Mouse (Mus musculus) left cerebral cortex, postnatal 14 days (tissue): ENCODE data around the gene Snx12. TPM values are rescaled to one million over a fixed set of nuclear protein-coding genes. Genes with fewer than 3 reads are reported as not detected.
"Not testable (repeated sequence)": the region's sequence is repeated elsewhere in the genome, so short reads cannot be mapped to it uniquely, and the experiment has no call there.

Experiments
- DNase-seq, 2 experiments: peaks; one replicate each; pipeline ENCODE4 v3.0.0; 2021 to 2022; ENCODE audit warnings: low spot score in 2 of 2, mixed read lengths in 1 of 2
- intact Hi-C: fragments of 180-260 bp; cut with DNase I; formaldehyde crosslinking; loops from one replicate; pipeline ENCODE4 v1.15.1; 2025
- total RNA-seq, 2 experiments: library from RNA; stranded (reverse); gene quantifications; 2 replicates each; pipeline ENCODE4 v1.2.3; 2021

The Snx12 gene
- total RNA-seq, 2 experiments from 2014 or later: 61.7 to 73.7 TPM

DNA sequence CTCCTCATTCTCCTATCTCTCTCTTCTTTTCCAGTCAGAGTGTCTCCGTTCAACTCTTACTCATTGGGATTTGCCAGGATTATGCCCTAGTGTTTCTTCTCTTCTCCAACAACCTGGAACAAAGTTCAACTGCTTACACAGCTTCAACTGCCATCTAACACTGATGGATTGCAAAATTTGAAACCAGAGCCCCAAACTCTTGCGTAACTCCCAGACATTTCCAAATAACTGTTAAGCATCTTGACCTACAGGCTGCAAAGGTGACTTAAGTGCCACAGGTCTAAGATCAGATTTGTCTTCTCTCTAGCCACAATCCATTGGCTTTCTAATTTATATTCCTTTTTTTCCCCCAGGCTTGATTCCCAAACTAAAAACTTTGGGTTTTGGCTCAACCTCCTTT lies 64.9 kb downstream of the Snx12 start:
- DNase-seq: no peak
- intact Hi-C loops: no loop called here

DNA sequence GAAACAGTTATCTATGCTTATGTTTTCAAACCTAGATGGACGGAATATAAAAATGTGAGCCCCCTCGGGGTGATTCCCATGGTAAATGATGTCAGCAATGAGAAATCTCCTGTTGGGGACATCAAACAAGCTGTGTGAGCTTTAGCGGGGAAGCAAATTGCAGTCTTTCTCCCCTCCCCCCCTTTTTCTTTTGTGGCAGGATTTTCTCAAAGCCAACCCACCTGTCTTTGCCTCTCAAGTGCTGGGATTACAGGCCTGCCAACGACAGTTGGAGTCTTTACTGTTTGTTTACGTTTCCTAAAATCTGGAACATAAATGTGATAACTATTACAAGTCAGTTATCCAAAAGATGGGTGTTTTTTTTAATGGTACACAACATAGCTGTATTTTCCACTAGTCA lies 66.0 kb downstream of the Snx12 start:
- no peak for DNase-seq
- intact Hi-C loops: no loop called here

DNA sequence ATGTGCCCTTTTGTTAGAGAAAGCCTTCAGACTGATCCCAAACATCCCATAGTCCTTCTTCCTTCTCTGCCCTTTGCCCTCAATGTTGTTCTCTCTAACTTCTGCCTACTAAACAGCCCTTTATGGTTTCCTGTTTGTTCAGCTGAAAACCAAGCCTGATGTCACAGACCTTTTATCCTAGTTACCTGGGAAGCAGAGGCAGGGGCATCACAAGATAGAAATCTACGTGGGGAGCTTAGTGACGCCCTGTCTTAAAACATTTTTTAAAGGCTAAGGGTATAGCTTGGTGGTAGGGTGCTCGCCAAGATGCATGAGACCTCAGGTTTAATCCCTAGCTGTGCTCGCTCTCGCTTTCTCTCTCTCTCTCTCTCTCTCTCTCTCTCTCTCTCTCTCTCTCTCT lies 74.9 kb downstream of the Snx12 start:
- intact Hi-C loops: no loop called here
- no peak for DNase-seq

DNA sequence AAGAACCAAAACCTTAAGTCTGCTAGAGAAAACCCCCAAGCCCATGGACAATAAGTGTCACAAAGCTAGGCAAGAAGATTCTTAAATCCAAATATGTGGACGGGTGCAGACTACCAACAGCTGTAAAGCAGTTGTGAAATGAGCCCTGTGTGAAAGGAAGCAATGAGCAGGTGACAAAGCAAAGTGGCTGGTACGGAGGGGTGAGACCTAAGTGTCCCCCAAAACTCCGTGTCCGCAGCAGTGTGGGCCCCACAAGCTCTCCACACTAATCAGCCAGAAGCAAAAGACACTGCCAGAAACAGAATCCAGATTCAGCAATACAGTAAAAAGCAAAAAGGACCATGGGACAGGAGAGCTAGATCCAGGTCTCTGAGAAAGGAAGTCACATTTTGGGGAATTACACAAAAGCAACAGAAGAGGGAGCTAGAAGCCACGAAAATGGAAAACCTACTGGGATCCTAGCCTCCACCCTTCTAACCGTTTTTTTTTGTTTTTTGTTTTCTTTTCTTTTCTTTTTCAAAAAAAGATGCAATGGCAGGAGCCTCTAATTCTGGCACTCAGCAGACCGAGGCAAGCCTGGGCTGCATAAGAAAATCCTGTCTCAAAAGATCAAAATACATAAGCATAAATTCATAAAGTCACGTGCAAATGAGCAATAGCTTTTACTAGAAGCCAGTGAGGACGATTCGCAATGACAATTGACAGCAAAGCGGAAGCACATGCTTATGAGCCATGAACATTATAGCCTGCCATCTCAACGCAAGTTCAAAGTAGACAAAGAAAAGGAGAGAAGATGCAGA lies 90.2 kb downstream of the Snx12 start:
- intact Hi-C loops: loop anchor here (2.0 to 10.0 kb wide), 4 partner anchors 155 to 383 kb away; no protein-coding TSS in a partner anchor
- peak; percentile 27 to 48 for DNase-seq

DNA sequence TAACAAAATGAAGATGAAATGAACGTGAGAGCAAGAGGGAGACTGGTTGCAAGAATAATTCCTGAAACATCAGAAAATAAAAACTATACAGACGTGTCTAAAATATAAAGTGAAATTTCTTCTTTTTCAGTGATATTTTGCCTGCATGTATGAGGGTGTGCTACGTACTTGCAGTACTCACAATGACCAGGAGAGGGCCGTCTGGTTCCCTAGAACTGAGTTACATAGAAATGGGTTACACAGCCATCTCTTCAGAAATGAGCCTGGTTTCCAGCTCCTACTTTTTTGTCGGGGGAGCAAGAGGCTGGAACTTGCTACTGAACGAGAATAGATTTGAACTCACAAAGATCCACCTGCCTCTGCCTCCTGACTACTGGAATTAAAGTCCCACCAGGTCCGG lies 91.4 kb downstream of the Snx12 start:
- peak; percentile 77 to 78 for DNase-seq
- intact Hi-C loops: loop anchor here (5.0 to 10.0 kb wide), 3 partner anchors 156 to 384 kb away; no protein-coding TSS in a partner anchor

DNA sequence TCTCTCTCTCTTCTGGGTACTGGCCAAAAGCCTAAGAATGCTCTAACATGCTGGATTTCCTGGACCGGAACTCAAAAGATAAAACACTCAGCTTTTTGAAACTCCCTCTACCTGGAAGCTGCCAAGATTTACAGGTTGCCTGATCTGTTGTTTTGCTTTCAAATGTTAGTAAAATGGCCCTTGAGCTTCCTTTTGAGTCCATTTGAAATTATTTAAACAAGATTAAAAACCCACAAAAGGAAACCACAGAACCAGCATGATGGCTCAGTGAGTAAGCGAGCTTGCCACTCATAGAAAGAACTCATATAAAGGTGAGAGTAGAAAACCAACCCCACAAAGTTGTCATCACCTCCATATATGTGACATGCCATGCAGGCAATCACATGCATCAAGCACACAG lies 93.8 kb downstream of the Snx12 start:
- DNase-seq: no peak
- intact Hi-C loops: no loop called here

DNA sequence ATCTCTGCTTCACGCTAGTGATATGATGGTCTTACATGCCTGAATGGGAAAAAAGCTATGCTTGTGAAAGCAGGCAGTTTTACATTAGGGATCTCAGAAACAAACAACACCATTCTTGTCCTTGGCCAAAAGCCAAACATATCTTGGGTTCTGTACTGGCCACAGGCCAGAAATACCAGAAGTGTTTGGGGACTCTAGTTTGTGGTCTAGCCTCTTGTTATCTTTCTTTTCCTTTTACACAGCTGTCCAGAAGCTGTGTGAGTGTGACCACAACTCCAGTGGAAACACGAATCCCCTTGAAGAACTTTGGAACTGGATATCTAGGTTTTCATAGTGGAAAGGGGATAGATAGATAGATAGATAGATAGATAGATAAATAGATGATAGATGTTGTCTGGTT lies 95.4 kb downstream of the Snx12 start:
- no peak for DNase-seq
- intact Hi-C loops: no loop called here

DNA sequence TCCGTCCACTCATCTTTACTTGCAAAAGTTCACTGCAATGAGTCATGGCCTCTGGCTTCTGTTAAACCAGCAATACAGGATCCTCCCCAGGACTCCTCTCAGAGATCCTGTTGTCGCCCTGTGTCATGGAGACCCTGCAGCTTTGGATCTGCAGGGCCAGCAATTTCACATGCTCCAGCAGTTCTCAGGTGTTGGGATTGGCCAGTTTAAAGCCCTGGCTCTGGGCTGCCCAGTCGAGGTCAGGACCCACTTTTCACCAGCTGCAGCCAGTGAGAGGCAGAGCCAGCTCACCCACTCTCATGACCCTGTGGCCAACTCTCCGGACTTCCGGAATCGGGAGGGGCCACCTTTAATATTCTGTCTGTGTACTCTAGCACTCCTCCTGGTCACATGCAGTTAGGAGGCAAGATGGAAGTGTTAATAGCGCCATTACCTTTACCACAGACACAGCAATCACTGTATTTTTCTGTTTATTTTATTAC lies 95.8 kb downstream of the Snx12 start:
- intact Hi-C loops: no loop called here
- no peak for DNase-seq

DNA sequence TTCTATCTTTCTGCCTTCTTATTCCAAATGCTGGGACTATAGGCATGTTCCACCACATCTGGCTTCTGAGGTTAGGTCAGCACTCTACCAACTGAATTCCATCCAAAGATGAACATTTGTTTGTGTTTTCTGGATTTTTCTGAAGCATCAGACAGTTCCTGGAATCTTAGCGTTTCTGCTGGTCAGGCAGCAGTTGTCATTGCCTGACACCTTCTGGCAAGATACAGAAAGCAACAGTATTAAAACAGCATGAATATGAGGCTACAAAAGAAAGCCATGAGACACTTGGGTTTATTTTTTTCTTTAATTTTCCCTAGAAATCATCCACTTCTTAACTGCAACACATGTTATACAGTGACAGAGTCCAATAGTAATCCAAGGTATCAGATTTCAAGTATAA lies 101.8 kb downstream of the Snx12 start:
- intact Hi-C loops: no loop called here
- DNase-seq: no peak

DNA sequence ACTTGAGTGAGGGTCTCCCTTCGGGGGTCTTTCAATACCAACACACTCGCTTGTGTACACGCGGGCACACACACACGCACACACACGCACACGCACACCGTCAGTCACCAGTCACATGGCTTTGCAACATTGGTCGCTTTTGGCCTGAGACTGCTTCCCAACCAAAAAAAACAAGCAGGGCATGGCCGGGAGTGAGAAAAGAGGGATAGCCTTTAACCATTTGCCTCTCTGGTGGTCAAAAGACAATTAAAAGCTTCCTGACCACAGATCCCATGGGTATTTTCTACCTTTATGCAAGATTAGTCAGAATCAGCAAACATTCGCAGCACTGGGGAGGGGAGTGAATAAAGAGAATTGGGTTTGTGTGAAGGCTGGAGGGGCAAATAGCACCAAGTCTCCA lies 136.4 kb downstream of the Snx12 start, which contains the start of gene Slc7a3:
Gene Slc7a3, minus strand, starts transcription at position 101 of the 400 bp plus-strand sequence.
- intact Hi-C loops: no loop called here
- no peak for DNase-seq

DNA sequence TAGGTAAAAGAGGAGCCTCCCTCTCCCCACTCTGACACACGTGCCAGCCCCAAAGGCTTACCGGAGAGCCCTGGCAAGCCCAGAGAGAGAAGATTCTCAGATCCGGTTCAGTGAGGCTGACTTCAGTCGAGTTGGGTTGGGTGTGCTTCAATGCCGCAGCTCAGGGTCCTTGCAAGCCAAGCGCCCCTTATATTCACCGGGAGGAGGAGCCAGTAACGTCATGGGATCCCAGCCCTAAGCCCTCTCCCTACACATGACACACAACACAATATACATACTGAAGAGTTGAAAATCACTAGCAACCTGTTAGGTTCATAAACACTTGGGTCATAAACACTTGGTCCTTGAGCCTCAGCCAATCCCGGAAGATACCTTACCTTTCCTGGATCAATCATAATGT lies 137.2 kb downstream of the Snx12 start:
- DNase-seq, intact Hi-C loops: not testable (repeated sequence)

DNA sequence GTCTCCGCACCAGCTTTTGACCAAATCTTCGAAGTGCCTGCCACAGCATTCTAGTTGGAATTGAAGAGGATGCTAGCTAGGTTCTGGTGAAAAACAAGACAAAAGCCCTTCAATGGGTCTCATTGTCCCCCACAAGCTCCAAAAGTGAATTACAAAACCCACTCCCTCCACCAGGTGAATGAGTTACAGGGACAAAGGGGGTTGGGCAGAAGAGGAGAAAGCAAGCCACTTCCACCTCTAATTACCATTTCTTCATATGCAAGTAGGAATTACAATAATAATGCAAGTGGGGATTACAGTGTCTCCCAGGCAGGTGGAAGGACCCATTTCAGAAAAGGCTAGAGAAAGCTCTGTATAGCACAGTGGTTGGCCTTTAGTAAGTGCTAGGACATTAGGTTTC lies 138.2 kb downstream of the Snx12 start:
- intact Hi-C loops: no loop called here

DNA sequence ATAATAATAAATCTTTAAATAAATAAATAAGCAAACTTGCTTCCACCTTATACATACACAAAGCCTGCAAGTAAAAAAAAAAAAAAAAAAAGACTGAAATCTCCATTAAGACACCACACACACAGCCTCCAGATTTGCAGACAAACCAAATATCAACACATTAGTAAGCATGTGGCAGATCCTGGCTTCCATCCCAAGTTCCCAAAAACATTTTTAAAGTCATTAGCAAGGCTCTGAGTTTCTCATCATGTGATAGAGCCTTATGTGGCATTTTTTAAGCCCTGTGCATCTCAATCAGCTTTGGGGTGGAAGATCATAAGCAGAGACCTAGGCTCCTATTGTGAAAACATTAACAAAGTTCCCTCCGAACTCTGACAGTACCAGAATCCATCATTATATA lies 157.1 kb downstream of the Snx12 start:
- DNase-seq: no peak
- intact Hi-C loops: no loop called here

More for the DNA sequence above, 138.2 kb downstream of the Snx12 start:
- no peak for DNase-seq

DNA sequence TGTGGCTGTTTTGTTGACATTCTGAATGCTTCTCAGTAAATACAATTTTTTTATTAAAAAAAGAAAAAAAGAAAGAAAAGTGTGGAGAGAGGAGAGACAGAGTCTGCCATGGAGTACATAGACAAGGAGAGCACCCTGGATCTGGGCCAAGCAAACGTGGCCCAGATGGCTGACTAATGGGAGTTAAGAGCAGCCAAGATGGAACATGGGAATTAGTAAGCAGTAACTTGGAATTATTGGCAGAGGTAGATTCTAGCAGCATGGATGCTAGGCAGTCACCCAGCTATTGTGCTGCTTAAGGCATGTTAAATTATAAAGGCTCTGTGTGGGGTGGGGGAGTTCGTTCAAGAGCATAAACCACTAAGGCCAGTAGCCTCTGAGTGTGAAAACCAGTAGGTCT lies 158.9 kb downstream of the Snx12 start:
- no peak for DNase-seq
- intact Hi-C loops: no loop called here

DNA sequence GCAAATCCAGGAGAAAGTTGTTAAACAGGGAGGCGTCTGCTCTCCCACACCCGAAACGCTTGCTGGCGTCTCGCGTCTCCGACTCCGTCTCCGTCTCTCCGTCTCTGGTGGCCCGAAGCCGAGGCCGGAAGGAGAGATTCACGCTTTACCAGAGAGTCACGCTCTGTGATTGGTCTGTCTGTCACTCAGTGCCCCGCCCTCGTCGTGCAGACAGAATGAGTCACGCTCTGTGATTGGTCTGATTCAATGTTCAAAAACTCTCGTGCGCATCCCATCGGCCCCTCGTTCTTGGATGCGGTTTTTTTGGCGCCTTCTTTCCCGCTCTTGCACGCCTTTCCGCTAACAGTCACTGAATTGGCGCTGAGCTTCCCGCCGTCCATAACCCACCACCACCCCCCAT lies 162.8 kb downstream of the Snx12 start, which contains the start of gene Tex11:
Gene Tex11, minus strand, starts transcription at position 127 of the 400 bp plus-strand sequence.
- DNase-seq: no peak
- intact Hi-C loops: no loop called here

Other genes with a start within 250 kb of the Snx12 start
- gene Tex11, start 162.9 kb downstream of the Snx12 start, total RNA-seq: under 1 TPM in 1 of 2 experiments, not detected in 1; 0.13 TPM
- 10 to 100 TPM in 1 of 2 experiments, 1 to 10 TPM in 1; 8.3 to 12.2 TPM for gene Slc7a3, start 136.5 kb downstream of the Snx12 start, total RNA-seq
- gene Foxo4, start 32.0 kb upstream of the Snx12 start, total RNA-seq: 10 to 100 TPM; 13.6 to 15.4 TPM
- gene Gm614, start 41.4 kb upstream of the Snx12 start, total RNA-seq: not detected
- gene Il2rg, start 45.7 kb upstream of the Snx12 start, total RNA-seq: 1 to 10 TPM; 3.0 to 3.1 TPM
- gene Gm20489, start 46.5 kb upstream of the Snx12 start, total RNA-seq: not detected
- gene Med12, start 51.5 kb upstream of the Snx12 start, total RNA-seq: 10 to 100 TPM; 21.1 to 22.7 TPM
- gene Nlgn3, start 76.6 kb upstream of the Snx12 start, total RNA-seq: 100 to 1,000 TPM; 220 to 223 TPM
- gene Gjb1, start 153.8 kb upstream of the Snx12 start, total RNA-seq: 1 to 10 TPM; 1.3 to 4.7 TPM
- 100 to 1,000 TPM; 138 to 143 TPM for gene Zmym3, start 198.3 kb upstream of the Snx12 start, total RNA-seq
- gene Nono, start 206.8 kb upstream of the Snx12 start, total RNA-seq: 100 to 1,000 TPM; 130 to 140 TPM
- under 1 TPM; 0.90 to 0.91 TPM for gene Itgb1bp2, start 226.5 kb upstream of the Snx12 start, total RNA-seq